Mouse (Mus musculus) brown adipose tissue, adult 24 weeks (tissue): ENCODE results near the gene Arf1. TPM values are rescaled to one million over a fixed set of nuclear protein-coding genes. Genes with fewer than 3 reads are reported as not detected.

Experiments used
- H3K27ac ChIP-seq: fragments of 200-500 bp; replicated peaks from 2 replicates; pipeline ENCODE4 v1.5.1; 2012; ENCODE audit warnings: low read depth, mild to moderate bottlenecking, low read length
- H3K4me1 ChIP-seq: fragments of 200-500 bp; 2 replicates; pipeline ENCODE4 v1.6.1; 2012; ENCODE audit warnings: low read length, mixed read lengths; ENCODE audit not compliant: control insufficient read depth, insufficient read depth, insufficient read length
- H3K4me3 ChIP-seq: fragments of 200-500 bp; 2 replicates; pipeline ENCODE4 v1.5.1; 2012; ENCODE audit warnings: low read depth, mild to moderate bottlenecking, low read length, moderate library complexity; ENCODE audit not compliant: insufficient read depth
- polyA plus RNA-seq: library from polyadenylated mRNA; stranded (reverse); fragments of >200 nt; gene quantifications from 2 replicates; pipeline ENCODE4 v1.2.4, GENCODE M21; 2012; ENCODE audit not compliant: missing spikeins, insufficient read depth, insufficient read length

The Arf1 gene
- polyA plus RNA-seq, 1 experiment, result 211 TPM

DNA sequence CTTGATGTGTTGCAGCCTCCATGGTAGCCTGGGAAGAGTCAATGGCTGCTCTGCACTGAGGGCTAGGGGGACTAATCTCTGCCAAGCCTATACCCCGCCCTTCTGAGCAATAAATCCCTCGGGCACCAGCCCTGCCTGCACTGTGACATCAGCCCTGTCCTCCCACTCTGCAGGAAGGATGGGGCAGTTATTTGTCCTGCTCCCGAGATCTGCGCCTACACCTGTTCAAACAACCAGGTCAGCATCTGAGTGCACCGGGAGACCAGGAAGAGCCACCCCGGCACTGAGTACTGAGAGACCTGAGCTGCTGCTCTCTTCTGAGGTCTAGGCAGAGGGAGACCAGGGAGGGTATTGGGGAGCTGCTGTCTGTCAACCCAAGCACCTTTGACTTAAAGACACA is 40.4 kb downstream of the Arf1 start:
- Histone ChIP-seq H3K4me1 (no peaks in the 10 kb centered on the region; the same call in none of the 2 replicates), H3K27ac (no peak overlapping the region), H3K4me3 (no peak overlapping the region)

DNA sequence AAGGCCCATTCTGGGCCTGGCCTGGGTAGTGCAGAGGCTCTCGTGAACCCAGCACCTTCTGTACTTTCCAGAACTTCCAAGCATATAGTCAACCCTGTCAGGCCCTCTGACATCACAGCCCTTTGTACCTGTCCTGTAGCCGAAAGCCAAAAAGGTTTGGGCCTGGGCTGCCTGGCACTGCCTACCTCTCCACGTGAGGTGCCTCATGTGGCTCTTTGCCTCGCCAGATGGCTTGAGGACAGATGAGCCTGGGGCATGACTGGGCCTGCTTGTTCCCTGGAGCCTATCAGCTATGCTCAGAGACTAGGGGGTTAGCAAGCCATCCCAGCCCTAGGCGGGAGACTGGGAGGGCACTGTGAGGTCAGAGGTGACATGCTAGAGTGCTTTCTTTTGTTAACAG is 42.6 kb downstream of the Arf1 start:
- H3K4me3 ChIP-seq, result no peak overlapping the region
- H3K27ac ChIP-seq, result no peak overlapping the region
- no peaks in the 10 kb centered on the region; the same call in 1 of the 2 replicates for H3K4me1 ChIP-seq

DNA sequence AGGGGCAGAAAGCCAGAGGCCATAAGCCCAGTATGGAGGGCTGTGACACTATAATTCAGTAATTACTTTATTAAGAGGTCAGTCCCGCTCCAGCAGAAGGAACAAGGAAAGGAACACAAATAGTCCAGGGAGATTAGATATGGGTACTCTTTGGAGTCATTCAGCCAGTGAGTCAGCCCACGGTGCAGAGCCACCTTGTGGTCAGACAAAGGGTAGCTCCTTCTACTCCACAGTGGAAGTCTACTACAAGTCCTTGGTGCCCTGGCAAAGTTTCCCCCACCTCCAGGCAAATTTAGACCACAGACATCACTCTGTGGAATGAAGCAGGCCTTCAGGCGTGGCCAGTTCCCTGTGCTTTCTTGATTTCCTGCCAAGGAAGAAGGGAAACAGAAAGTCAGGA is 44.2 kb downstream of the Arf1 start:
- H3K4me1 ChIP-seq, result no peaks in the 10 kb centered on the region; the same call in 1 of the 2 replicates
- H3K4me3 ChIP-seq, result no peak overlapping the region
- H3K27ac ChIP-seq, result no peak overlapping the region

DNA sequence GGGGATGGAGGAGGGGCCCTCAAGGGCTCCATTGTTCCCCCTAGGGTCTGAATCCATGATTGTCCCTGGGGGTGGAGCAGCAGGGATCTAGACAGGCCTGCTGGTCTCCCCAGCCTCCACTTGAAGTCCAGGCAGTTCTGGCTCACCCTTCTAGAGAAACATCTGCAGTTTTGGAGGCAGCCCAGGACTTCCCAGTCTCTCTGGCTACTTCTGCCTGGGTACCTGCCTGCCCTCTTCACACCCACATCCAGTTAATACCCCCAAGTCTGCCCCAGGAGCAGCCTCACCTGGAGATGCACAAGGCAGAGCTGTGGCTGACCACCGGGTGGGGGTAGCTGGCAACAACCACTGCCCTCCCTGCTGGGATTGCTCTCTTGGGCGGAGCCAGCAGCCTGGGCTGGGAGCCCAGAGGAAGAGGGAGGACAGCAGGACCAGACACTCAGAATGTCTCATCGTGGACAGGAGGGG is 45.2 kb downstream of the Arf1 start, which contains the start of gene Gjc2:
TSS of gene Gjc2 (minus strand) at position 350 of the 468 bp plus-strand sequence.
- Histone ChIP-seq H3K27ac (no peak within 1 kb of the TSS), H3K4me1 (no peaks in the 10 kb centered on the region; the same call in 1 of the 2 replicates), H3K4me3 (no peak within 1 kb of the TSS)

DNA sequence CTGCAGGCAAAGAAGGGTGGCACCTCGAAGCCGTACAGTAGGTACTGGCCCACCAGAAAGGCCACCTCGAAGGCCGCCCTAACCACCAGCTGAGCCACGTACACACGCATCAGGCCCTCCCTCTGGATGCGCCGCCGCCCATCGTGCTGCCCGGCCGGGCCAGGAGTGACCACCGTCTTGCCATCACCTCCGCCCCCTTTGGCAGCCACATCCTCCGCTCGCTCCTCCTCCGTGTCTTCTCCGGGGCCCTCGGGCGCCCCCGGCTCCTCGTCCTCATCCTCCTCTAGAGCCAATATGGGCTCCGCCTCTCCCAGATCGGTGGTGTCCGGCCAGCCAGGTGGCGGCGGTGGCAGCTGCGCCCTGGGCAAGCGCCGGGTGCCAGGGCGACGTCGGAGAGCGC is 51.1 kb downstream of the Arf1 start:
- Histone ChIP-seq H3K4me3 (no peak overlapping the region), H3K27ac (no peak overlapping the region)

DNA sequence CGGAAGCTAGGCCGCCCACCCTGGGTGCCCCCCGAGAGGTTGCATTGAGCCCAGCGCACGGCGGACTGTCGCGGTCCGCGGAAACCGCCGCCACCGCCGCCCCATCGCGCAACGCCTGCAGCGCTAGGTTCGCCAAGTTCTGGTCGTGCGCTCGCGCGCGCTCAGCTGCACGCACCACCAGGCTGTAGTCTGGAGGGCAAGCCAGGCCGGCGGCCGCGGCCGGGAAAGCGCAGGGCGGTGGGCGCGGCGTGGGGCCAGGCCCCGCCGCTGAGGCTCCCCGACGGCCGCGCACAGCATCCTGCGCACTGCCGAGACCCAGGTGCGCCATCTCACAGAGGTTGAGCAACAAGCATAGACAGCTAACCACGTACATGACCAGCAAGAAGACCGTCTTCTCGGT is 51.6 kb downstream of the Arf1 start:
- H3K4me3 ChIP-seq, result no peak overlapping the region

More for the DNA sequence above, 51.1 kb downstream of the Arf1 start:
- H3K4me1 ChIP-seq, result no peaks in the 10 kb centered on the region

DNA sequence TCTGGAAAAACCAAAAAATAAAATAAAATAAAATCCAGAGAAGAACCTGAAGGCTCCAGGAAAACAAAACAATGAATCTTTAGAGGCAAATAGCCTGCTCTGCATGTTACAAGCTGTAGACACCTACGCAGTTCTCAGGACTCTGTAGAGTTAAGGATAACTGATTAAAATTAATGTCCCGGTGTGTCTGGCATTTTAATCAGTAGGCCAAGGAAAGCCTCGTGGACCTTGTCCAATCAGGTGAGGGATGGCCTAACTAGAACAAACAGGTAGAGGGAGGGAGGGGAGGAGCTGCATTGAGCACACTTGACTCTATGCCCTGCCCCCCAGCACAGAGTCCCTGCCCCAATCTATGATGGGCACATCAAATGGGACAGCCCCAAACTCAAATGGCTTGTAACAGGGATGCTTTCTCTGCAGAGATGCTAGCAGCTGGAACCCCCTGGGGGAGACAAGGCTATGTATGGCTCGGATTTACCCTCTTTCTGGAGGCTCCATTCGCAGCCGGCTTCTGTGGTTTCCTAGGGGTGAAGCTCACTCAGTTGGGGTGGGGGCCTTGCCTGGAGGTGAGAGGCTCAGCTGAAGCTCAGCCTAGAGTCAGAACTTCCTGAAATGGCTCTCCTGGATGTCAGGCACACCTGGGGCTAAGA is 53.8 kb downstream of the Arf1 start:
- H3K4me3 ChIP-seq, result no peak overlapping the region
- no peaks in the 10 kb centered on the region for H3K4me1 ChIP-seq
- H3K27ac ChIP-seq, result no peak overlapping the region

More for the DNA sequence above, 51.6 kb downstream of the Arf1 start:
- H3K4me1 ChIP-seq, result no peaks in the 10 kb centered on the region
- H3K27ac ChIP-seq, result no peak overlapping the region

DNA sequence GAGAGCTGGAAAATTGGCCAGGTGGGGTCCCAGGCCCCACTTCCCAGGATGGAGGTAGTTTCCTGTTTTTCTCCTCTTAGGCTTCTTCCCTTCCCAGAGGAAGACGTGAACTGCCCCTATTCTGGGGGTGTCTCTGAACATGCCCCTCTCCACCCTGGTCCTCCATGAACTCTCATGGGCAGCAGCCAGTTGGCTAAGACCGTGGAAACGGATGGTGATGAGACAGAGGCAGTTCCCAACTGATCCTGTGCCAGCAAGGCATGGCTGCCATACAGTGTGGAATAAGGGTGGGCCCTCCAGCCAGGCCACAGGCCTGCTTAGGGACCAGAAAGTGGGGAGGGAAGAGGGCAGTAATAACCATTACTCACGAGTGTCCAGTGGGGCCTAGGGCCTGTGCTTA is 57.5 kb downstream of the Arf1 start:
- no peaks in the 10 kb centered on the region for H3K4me1 ChIP-seq
- H3K27ac ChIP-seq, result no peak overlapping the region

DNA sequence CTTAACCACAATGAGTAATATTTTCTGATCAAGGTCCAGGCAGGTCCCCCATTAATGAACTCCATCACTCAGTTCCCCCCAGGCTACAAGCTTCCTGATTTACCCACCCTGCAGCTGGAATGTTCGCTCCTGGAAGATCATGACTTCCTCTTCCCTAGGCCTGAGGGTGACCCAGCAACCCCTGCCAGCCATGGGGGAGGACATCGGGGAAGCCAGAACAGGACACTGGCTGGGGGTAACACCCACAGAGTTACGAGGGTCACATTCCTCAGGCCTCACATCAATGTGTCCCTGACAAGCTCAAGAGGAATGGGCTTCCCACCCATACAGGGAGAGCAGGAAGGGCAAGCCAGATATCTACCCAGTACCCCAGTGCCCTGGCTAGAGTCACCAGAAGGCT is 58.3 kb downstream of the Arf1 start:
- Histone ChIP-seq H3K4me3 (no peak overlapping the region), H3K27ac (no peak overlapping the region), H3K4me1 (no peaks in the 10 kb centered on the region)

More for the DNA sequence above, 57.5 kb downstream of the Arf1 start:
- no peak overlapping the region for H3K4me3 ChIP-seq

DNA sequence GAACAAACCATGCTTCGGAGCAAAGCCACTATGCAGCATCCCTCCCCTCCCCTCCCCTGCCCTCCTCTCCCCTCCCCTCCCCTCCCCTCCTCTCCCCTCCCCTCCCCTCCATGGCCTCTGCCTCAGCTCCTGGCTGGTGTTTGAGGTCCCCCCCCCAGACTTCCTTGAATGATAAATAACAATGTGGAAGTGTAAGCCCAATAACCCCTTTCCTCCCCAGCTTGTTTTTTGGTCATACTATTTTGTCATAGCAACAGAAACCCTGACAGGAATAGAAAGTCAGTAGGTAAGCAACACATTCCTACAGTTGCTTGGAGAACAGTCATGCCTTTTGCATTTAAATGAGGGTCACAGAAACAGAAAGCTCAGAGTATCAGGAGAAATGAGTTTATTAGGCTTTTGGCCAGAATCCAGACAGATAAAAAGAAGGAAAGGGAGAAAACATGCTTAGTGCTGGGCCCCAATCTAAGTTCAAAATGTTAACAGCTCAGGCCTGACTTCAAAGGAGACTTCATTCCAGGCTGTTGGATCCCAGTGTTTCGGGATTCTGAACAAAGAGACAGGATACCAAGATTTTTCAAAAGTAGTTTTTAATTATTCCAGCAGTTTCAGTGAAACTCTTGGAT is 62.3 kb downstream of the Arf1 start:
- peaks cover 12% of the 10 kb centered on the region for H3K4me1 ChIP-seq
- H3K27ac ChIP-seq, result no peak overlapping the region
- H3K4me3 ChIP-seq, result no peak overlapping the region

DNA sequence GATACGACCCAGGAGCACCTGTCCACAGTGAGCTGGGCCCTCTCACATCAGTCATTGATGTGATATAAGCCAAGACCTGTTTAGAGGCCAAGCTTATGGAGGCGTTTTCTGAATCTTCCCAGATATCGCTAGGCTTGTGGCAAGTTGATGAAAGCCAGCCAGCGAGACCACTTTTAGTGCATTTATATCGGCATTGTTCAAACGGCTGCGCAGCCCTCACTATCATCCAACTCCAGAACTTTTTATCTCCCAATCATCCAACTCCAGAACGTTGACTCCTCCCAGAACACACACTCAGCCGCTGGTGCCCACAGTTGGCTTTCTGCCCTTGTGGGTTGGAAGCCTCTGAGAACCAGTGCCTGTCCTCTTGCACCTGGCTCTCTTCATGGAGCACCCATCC is 63.7 kb downstream of the Arf1 start:
- peak overlapping the region; percentile 100 for H3K27ac ChIP-seq
- peaks cover 12% of the 10 kb centered on the region for H3K4me1 ChIP-seq
- H3K4me3 ChIP-seq, result peak overlapping the region; percentile 90; the same call in 1 of the 2 replicates

DNA sequence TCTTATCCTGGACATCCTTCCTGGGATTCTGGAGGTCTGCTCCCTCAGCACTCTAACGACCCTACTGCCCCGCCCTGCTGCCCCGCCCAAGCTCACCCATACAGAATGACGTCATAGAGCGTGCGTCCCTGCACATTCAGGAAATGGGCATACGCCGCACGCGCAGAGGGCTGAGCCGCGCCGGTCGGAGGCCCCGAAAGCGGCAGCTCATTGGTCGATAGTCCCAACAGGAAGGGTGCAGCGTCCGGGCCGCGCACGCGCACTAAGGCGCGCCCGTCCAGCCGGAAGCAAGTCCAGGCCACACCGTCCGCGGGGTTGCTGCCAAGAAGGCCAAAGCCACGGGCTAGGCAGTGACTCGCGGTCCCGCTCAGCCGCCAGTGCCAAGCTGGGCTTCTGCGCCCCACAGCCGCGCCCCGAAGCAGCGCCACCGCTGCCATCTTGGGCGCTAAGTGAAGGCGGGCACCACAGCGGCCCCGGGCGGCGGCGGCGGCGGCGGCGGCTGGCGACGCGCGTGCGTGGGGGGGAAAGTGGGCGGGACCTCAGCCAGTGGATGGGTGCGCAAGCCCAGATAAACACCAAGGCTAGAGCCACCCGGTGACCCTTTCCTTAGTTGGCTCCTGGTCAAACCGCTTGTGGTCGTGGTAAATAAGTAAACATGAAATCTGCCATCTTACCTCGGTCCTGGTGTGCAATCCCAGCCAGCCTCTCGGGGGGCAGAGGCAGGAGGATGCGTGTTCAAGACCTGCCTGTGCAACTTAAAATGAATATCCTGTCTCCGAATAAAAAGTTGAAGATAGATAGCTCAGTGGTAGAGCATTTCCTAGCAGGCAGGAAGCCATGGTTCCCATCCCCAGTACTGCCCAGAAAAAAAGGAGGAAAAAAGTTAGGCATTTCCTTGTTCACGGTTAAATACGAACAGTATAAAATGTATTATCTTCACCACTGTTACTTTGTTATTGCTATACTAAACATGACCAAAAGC is 64.5 kb downstream of the Arf1 start, which contains the start of gene Iba57:
TSS of gene Iba57 (minus strand) at position 485 of the 982 bp plus-strand sequence.
- peak within 1 kb of the TSS; percentile 90 for H3K4me3 ChIP-seq
- H3K4me1 ChIP-seq, result peaks cover 12% of the 10 kb centered on the region
- peak within 1 kb of the TSS; percentile 100 for H3K27ac ChIP-seq

DNA sequence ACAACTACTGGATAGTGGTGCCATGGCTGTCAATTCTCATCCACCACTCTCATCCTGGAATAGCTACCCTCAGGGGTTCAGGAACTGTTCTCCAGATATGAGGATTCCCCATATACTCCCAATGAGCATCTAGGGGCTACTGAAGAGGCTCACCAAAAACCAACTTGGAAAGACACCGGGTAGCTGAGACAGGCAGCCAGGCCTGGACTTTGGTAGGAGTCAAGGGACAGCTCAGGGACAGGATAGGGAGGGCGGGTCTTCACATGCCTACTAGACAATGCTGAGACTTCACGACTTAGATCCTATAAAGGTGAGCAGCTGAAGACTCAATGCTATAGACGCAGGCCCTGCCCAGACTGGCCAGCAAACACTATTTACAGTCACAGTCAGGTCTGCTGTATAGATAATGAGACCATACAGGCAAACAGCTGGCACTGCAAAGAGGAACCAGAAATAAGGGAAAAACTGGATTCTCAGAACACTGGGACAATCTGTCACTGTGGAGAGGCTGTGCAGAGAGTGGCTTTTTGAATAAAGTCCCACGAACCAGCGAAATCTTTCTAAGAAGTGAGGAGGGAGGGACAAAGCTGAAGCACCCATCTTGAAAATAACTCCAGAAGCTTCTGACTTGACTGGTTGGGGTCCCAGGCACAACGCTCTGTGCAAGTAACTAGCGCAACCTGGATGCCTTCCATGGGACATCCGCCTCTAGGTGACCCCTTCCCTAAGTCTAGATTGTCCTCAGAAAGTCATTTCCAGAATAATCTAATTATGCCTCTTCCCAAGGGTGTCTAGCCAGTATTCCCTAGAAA is 65.4 kb downstream of the Arf1 start:
- H3K4me1 ChIP-seq, result peaks cover 12% of the 10 kb centered on the region
- peak overlapping the region; percentile 53 for H3K4me3 ChIP-seq
- peak overlapping the region; percentile 76 for H3K27ac ChIP-seq
